8 mouse cellular contexts compared by ENCODE assay signal in genomic region chr12:12941129-12941504, GRCm38 (mm10). TPM values are rescaled to one million over a fixed set of nuclear protein-coding genes. Genes with fewer than 3 reads are reported as not detected.
DNase-seq lines count a peak whose midpoint lies in the region; ATAC-seq and TF ChIP-seq lines count a peak whose summit lies in the region.

No protein-coding gene starts in this region.

- DNase-seq in kidney, adult 2 months: peak; percentile 27
- no peak for DNase-seq in kidney, adult 8-10 months
- peak; percentile 59 for DNase-seq in ZHBTc4 (ENCODE audit: low read depth, low spot score)
- no peak for DNase-seq in c-Kit-positive CD71-positive TER-119-positive erythroid progenitor cells, embryonic 14.5 days (ENCODE audit: low spot score)

- peak overlapping the region; percentile 85 for H3K9ac ChIP-seq in embryonic facial prominence, embryonic 13.5 days
- peak overlapping the region; percentile 89 for H3K9ac ChIP-seq in hindbrain, embryonic 15.5 days
- peak overlapping the region; percentile 21; the same call in 1 of the 2 replicates for H3K9ac ChIP-seq in liver, embryonic 15.5 days
- H3K9ac ChIP-seq in stomach, embryonic 14.5 days (replicated peaks; ENCODE audit: low read depth, low read length): peak overlapping the region; percentile 70

- under 1% methylated on average over 20 of the region's 20 CpGs for WGBS in kidney, adult 2 months
- WGBS in embryonic facial prominence, embryonic 13.5 days: under 1% methylated on average over 20 of the region's 20 CpGs
- WGBS in hindbrain, embryonic 15.5 days: 0% methylated on average over 20 of the region's 20 CpGs
- WGBS in liver, embryonic 15.5 days (ENCODE audit: insufficient replicate concordance): 1% methylated on average over 20 of the region's 20 CpGs
- under 1% methylated on average over 20 of the region's 20 CpGs for WGBS in stomach, embryonic 14.5 days

- TF ChIP-seq CTCF in kidney, adult 2 months (conservative IDR thresholded peaks at IDR 0.05; ENCODE audit: insufficient read depth, insufficient read length, low read depth, low read length): no peak

- H3K4me3 ChIP-seq in kidney, adult 2 months (ENCODE audit: insufficient read depth, low read depth, low read length): peak overlapping the region; percentile 81
- H3K4me3 ChIP-seq in embryonic facial prominence, embryonic 13.5 days: peak overlapping the region; percentile 74
- peak overlapping the region; percentile 84 for H3K4me3 ChIP-seq in hindbrain, embryonic 15.5 days
- H3K4me3 ChIP-seq in liver, embryonic 15.5 days (replicated peaks): peak overlapping the region; percentile 60
- peak overlapping the region; percentile 75 for H3K4me3 ChIP-seq in stomach, embryonic 14.5 days (ENCODE audit: low read depth, low read length)

- H3K4me1 ChIP-seq in kidney, adult 2 months (ENCODE audit: control insufficient read depth, insufficient read depth, low read length): peaks cover 5% of the 10 kb centered on the region; the same call in 1 of the 2 replicates
- H3K4me1 ChIP-seq in embryonic facial prominence, embryonic 13.5 days: peaks cover 28% of the 10 kb centered on the region
- H3K4me1 ChIP-seq in hindbrain, embryonic 15.5 days (replicated peaks): peaks cover 28% of the 10 kb centered on the region
- H3K4me1 ChIP-seq in liver, embryonic 15.5 days (replicated peaks): peaks cover 22% of the 10 kb centered on the region
- H3K4me1 ChIP-seq in stomach, embryonic 14.5 days (ENCODE audit: control insufficient read depth, insufficient read depth, low read length): peaks cover 16% of the 10 kb centered on the region; the same call in 1 of the 2 replicates

- peak overlapping the region; percentile 96 for H3K4me2 ChIP-seq in embryonic facial prominence, embryonic 13.5 days
- peak overlapping the region; percentile 92 for H3K4me2 ChIP-seq in hindbrain, embryonic 15.5 days
- H3K4me2 ChIP-seq in liver, embryonic 15.5 days: peak overlapping the region; percentile 78
- H3K4me2 ChIP-seq in stomach, embryonic 14.5 days (replicated peaks; ENCODE audit: low read depth, low read length): peak overlapping the region; percentile 96

- no peaks in the 10 kb centered on the region for H3K9me3 ChIP-seq in embryonic facial prominence, embryonic 13.5 days
- no peaks in the 10 kb centered on the region for H3K9me3 ChIP-seq in hindbrain, embryonic 15.5 days
- no peaks in the 10 kb centered on the region for H3K9me3 ChIP-seq in liver, embryonic 15.5 days (replicated peaks)
- no peaks in the 10 kb centered on the region for H3K9me3 ChIP-seq in stomach, embryonic 14.5 days (ENCODE audit: control insufficient read depth, low read depth, low read length)

- no peak overlapping the region for H3K27ac ChIP-seq in kidney, adult 2 months (ENCODE audit: insufficient read depth, low read depth, low read length)
- H3K27ac ChIP-seq in embryonic facial prominence, embryonic 13.5 days: peak overlapping the region; percentile 91
- peak overlapping the region; percentile 96 for H3K27ac ChIP-seq in hindbrain, embryonic 15.5 days (replicated peaks)
- H3K27ac ChIP-seq in liver, embryonic 15.5 days (replicated peaks): no peak overlapping the region
- H3K27ac ChIP-seq in stomach, embryonic 14.5 days (ENCODE audit: low read length): peak overlapping the region; percentile 86

- no peak for TF ChIP-seq POLR2A in kidney, adult 2 months (IDR thresholded peaks at IDR 0.05; ENCODE audit: low read depth, low read length)

- no peaks in the 10 kb centered on the region for H3K27me3 ChIP-seq in kidney, adult 2 months (replicated peaks; ENCODE audit: control insufficient read depth, insufficient read depth, low read length)
- H3K27me3 ChIP-seq in embryonic facial prominence, embryonic 13.5 days: peaks cover 9% of the 10 kb centered on the region
- H3K27me3 ChIP-seq in hindbrain, embryonic 15.5 days: no peaks in the 10 kb centered on the region
- H3K27me3 ChIP-seq in liver, embryonic 15.5 days: peaks cover 86% of the 10 kb centered on the region
- no peaks in the 10 kb centered on the region for H3K27me3 ChIP-seq in stomach, embryonic 14.5 days (ENCODE audit: control insufficient read depth, insufficient read depth, low read length)

- no peak for ATAC-seq in embryonic facial prominence, embryonic 13.5 days (ENCODE audit: insufficient number of reproducible peaks, insufficient read depth, low FRiP score, low TSS enrichment, low read depth)
- no peak for ATAC-seq in hindbrain, embryonic 15.5 days (ENCODE audit: low FRiP score, low read depth)
- ATAC-seq in liver, embryonic 15.5 days (ENCODE audit: insufficient read depth): no peak
- ATAC-seq in stomach, embryonic 14.5 days (ENCODE audit: insufficient number of reproducible peaks, insufficient read depth, low FRiP score, low read depth): no peak

- no peaks in the 10 kb centered on the region; the same call in 1 of the 2 replicates for H3K36me3 ChIP-seq in kidney, adult 2 months (ENCODE audit: control insufficient read depth, insufficient read depth, low read length)
- peaks cover 13% of the 10 kb centered on the region for H3K36me3 ChIP-seq in embryonic facial prominence, embryonic 13.5 days
- peaks cover 7% of the 10 kb centered on the region; the same call in 1 of the 2 replicates for H3K36me3 ChIP-seq in hindbrain, embryonic 15.5 days
- H3K36me3 ChIP-seq in liver, embryonic 15.5 days (replicated peaks): 0 out of 2 replicates have a peak, but pooled peaks cover 5% of the 10 kb centered on the region
- peaks cover 9% of the 10 kb centered on the region for H3K36me3 ChIP-seq in stomach, embryonic 14.5 days (ENCODE audit: control insufficient read depth, insufficient read depth, low read length)

RNA-seq across cellular contexts. Expression of gene Mycn, which starts 0.6 kb away (rescaled TPM):
- polyA plus RNA-seq in kidney, adult 2 months (2012; rRNA removed): 2.4 and 2.8 TPM in 2 replicates
- 35.5 and 43.4 TPM in 2 replicates for polyA plus RNA-seq in embryonic facial prominence, embryonic 13.5 days (2015; fragmentation: Nextera tagmentation; extraction: Ambion mirVana)
- 63.2 and 71.0 TPM in 2 replicates for polyA plus RNA-seq in hindbrain, embryonic 15.5 days (2015; fragmentation: Nextera tagmentation; extraction: Ambion mirVana)
- 4.9 and 5.0 TPM in 2 replicates for polyA plus RNA-seq in liver, embryonic 15.5 days (2015; fragmentation: Nextera tagmentation; extraction: Ambion mirVana)
- polyA plus RNA-seq in stomach, embryonic 14.5 days (2014; fragmentation: Nextera tagmentation; extraction: Ambion mirVana): 47.6 and 47.9 TPM in 2 replicates

Comparison
In these comparisons a context has a peak if more than half of its experiments do, and no peak if none do; other contexts are left out.
1. DNase-seq: peak in kidney, adult 2 months (single experiment) and ZHBTc4 (single experiment); none in kidney, adult 8-10 months (0 of 2) and c-Kit-positive CD71-positive TER-119-positive erythroid progenitor cells, embryonic 14.5 days (single experiment).
2. H3K27ac ChIP-seq: peak in embryonic facial prominence, embryonic 13.5 days (single experiment), hindbrain, embryonic 15.5 days (single experiment) and stomach, embryonic 14.5 days (single experiment); none in kidney, adult 2 months (single experiment) and liver, embryonic 15.5 days (single experiment).
3. H3K9ac ChIP-seq: peak in every context shown above with its lines; median percentile 89 in hindbrain, embryonic 15.5 days; 85 in embryonic facial prominence, embryonic 13.5 days; 70 in stomach, embryonic 14.5 days; 21 in liver, embryonic 15.5 days.
4. Peak in every context shown above with its lines, with median percentiles within 50 percentile points of each other: H3K4me3 ChIP-seq and H3K4me2 ChIP-seq.